Mouse (Mus musculus) neural tube, embryonic 14.5 days (tissue): ENCODE results near the gene Opalin. TPM values are rescaled to one million over a fixed set of nuclear protein-coding genes. Genes with fewer than 3 reads are reported as not detected.

ENCODE experiments used
- ATAC-seq: fragments of 200-750 bp; cut with Nextera tagmentation; 2 replicates; pipeline ENCODE4 v1.8.0; 2017; ENCODE audit warnings: low read depth, mild to moderate bottlenecking, moderate TSS enrichment, moderate library complexity
- H3K27ac ChIP-seq: fragments of 300-500 bp; sonication (generic); 2 replicates; pipeline ENCODE4 v1.5.1; 2014; ENCODE audit warnings: low read depth, mild to moderate bottlenecking, control low read depth, low read length, moderate library complexity, mixed read lengths
- H3K27me3 ChIP-seq: fragments of 300-500 bp; sonication (generic); 2 replicates; pipeline ENCODE4 v1.6.1; 2014; ENCODE audit warnings: low read length; ENCODE audit not compliant: control insufficient read depth, insufficient read depth
- H3K36me3 ChIP-seq: fragments of 300-500 bp; sonication (generic); 2 replicates; pipeline ENCODE4 v1.6.1; 2014; ENCODE audit warnings: low read length, mixed read lengths; ENCODE audit not compliant: control insufficient read depth, insufficient read depth
- H3K4me1 ChIP-seq: fragments of 300-500 bp; sonication (generic); 2 replicates; pipeline ENCODE4 v1.6.1; 2014; ENCODE audit warnings: low read length; ENCODE audit not compliant: control insufficient read depth, insufficient read depth
- H3K4me2 ChIP-seq: fragments of 300-500 bp; sonication (generic); 2 replicates; pipeline ENCODE4 v1.6.1; 2014; ENCODE audit warnings: mild to moderate bottlenecking, low read depth, low read length, control low read depth
- H3K4me3 ChIP-seq: fragments of 300-500 bp; sonication (generic); 2 replicates; pipeline ENCODE4 v1.5.1; 2014; ENCODE audit warnings: low read depth, low read length, control low read depth, mixed read lengths
- H3K9ac ChIP-seq: fragments of 300-500 bp; sonication (generic); replicated peaks from 2 replicates; pipeline ENCODE4 v1.6.1; 2014; ENCODE audit warnings: low read depth, mild to moderate bottlenecking, control low read depth, low read length, mixed read lengths
- H3K9me3 ChIP-seq: fragments of 300-500 bp; sonication (generic); 2 replicates; pipeline ENCODE4 v1.6.1; 2016; ENCODE audit warnings: low read length; ENCODE audit not compliant: control insufficient read depth
- WGBS: fragments of 180-500 bp; shearing (Covaris S2); extraction: QIAGEN DNeasy Blood & Tissue Kit; methylation state at CpG from one replicate; pipeline ENCODE4 v1.1.7; 2014; 5-methylcytosine and 5-hydroxymethylcytosine counted together
- polyA plus RNA-seq: library from polyadenylated mRNA; unstranded; fragments of >200 nt; fragmentation: Nextera tagmentation; extraction: Ambion mirVana; gene quantifications from 2 replicates; pipeline ENCODE4 v1.2.1, GENCODE M21; 2014

The Opalin gene
- polyA plus RNA-seq, 1 experiment from 2014 or later: 0.07 TPM

DNA sequence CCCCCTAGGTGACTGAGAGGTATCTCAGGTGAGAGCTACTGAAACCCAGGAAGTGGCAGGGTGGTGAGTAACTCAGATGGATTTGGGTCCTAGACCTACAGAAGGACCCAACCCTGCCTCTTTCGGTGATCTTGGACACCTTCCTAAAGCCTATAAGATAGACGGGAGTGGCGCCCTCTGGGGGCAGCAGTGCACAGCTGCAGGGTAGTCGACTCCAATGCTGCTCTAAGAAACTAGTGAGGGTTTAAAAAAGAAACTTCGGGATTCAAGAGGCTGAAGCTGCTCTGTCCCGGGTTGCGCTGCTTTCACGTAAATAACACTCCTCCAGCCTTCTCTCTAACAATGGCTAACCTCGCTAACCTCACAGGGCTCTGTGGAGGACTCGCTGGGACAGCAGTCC lies 23.4 kb downstream of the Opalin start:
- H3K9ac ChIP-seq: no peak overlapping the region
- H3K4me3 ChIP-seq: no peak overlapping the region
- H3K27ac ChIP-seq: no peak overlapping the region
- H3K4me2 ChIP-seq: no peak overlapping the region
- WGBS: 36% methylated on average over 10 of the region's 10 CpGs
- H3K9me3 ChIP-seq: no peaks in the 10 kb centered on the region
- no peaks in the 10 kb centered on the region for H3K27me3 ChIP-seq
- ATAC-seq: no peak
- no peaks in the 10 kb centered on the region for H3K4me1 ChIP-seq
- no peaks in the 10 kb centered on the region for H3K36me3 ChIP-seq

DNA sequence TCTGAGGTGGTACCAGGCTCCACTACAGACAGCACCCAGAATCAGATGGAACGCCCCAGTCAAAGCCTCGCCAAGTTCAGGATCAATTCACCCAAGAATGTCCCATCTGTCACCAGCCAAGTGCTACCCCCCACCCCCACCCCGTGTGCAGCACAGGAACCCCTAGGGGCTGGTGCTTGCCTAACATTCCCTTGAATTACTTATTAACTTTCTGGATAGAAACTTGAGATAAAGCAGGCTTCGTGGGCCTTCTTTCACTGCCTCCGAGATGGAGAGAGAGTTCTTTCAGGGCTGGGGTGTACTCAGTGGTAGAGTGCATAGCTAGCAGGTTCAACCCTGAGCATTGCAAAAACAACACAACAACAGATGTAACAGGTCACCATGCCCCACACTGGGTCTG lies 24.7 kb downstream of the Opalin start:
- no peak for ATAC-seq
- H3K4me2 ChIP-seq: no peak overlapping the region
- 68% methylated on average over 5 of the region's 5 CpGs for WGBS

DNA sequence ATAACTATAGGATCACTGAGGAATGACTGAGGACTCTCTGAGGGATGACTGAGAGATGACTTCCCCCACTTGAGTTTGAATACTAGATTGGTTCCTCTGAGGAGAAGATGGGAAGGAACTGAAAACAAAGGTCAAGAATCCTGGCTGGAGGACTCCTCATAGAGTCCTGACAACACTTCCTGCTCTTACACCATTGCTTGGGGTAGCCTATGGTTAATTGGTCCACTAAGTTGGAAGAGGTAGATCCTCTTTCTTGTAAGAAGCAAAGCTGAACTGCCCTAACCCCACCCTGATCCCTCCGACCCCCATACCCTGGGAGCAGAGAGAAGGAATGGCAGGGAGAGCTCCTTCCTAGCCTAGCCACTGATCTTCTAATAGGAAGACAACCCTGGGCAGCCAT lies 25.2 kb downstream of the Opalin start:
- H3K27me3 ChIP-seq: no peaks in the 10 kb centered on the region
- no peaks in the 10 kb centered on the region for H3K36me3 ChIP-seq
- no peak overlapping the region for H3K9ac ChIP-seq
- no peak overlapping the region for H3K4me3 ChIP-seq
- H3K27ac ChIP-seq: no peak overlapping the region
- no peaks in the 10 kb centered on the region for H3K4me1 ChIP-seq
- no peaks in the 10 kb centered on the region for H3K9me3 ChIP-seq
- WGBS: 95% methylated on average over 1 of the region's 1 CpGs
- no peak for ATAC-seq
- H3K4me2 ChIP-seq: no peak overlapping the region

More for the DNA sequence above, 24.7 kb downstream of the Opalin start:
- Histone ChIP-seq H3K9ac (no peak overlapping the region), H3K27me3 (no peaks in the 10 kb centered on the region), H3K4me3 (no peak overlapping the region), H3K9me3 (no peaks in the 10 kb centered on the region), H3K27ac (no peak overlapping the region), H3K4me1 (no peaks in the 10 kb centered on the region), H3K36me3 (no peaks in the 10 kb centered on the region)

DNA sequence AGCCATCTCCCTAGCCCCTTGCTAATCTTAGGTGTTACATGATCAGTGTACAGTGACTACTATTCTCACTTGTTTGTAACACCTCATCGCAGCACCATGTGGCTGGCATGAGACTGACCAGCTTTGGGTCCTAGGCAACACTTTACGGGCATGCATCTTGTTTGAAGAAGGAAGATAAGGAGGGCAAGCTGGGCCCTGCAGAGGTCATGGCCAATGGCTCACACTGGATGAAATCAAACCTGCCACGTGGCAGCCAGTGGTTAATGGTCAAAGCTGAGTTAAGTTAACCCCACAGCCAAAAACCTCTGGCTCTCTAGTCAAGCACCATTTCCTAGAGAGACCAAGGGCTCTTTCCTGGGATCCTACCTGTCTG lies 28.7 kb downstream of the Opalin start:
- no peak overlapping the region for H3K4me3 ChIP-seq
- no peak for ATAC-seq

DNA sequence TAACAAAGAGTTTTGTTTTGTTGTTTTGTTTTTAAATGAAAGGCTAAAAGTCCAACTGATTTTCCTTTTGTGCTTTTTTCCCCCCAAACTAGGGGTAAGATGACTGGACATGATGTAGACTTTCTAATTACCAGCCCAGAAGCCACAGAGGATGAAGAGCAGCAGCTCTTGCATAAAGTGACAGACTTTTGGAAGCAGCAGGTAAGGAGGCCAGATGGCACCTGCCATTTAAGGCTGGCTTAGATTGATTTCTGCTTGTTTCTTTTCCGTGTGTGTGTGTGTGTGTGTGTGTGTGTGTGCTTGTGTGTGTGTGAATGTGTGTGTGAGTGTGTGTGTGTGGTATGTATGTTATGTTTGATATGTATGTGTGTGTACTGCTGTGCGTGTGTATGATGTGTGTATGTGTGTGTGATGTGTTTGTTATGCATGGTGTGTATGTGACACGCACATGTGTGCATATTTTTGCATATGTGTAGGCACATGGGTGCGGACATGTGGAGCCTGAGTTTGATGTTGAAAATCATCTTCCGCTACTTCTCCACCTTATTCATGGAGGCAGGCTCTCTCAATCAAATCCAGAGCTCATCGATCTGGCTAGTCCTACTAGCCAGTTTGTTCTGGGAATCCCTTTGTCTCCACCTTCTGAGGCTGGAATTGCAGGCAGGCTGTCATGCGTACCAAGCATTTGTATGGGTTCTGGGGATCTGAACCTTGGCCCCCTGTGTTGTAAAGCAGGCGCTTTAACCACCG lies 29.3 kb downstream of the Opalin start:
- Histone ChIP-seq H3K4me1 (no peaks in the 10 kb centered on the region), H3K27ac (no peak overlapping the region), H3K4me3 (no peak overlapping the region), H3K9ac (no peak overlapping the region), H3K4me2 (no peak overlapping the region), H3K9me3 (no peaks in the 10 kb centered on the region), H3K36me3 (no peaks in the 10 kb centered on the region), H3K27me3 (no peaks in the 10 kb centered on the region)
- no peak for ATAC-seq
- 88% methylated on average over 9 of the region's 9 CpGs for WGBS

More for the DNA sequence above, 28.7 kb downstream of the Opalin start:
- no peak overlapping the region for H3K9ac ChIP-seq
- no peak overlapping the region for H3K27ac ChIP-seq
- H3K9me3 ChIP-seq: no peaks in the 10 kb centered on the region
- no peak overlapping the region for H3K4me2 ChIP-seq
- no peaks in the 10 kb centered on the region for H3K27me3 ChIP-seq
- H3K36me3 ChIP-seq: no peaks in the 10 kb centered on the region
- H3K4me1 ChIP-seq: no peaks in the 10 kb centered on the region
- 88% methylated on average over 3 of the region's 3 CpGs for WGBS

DNA sequence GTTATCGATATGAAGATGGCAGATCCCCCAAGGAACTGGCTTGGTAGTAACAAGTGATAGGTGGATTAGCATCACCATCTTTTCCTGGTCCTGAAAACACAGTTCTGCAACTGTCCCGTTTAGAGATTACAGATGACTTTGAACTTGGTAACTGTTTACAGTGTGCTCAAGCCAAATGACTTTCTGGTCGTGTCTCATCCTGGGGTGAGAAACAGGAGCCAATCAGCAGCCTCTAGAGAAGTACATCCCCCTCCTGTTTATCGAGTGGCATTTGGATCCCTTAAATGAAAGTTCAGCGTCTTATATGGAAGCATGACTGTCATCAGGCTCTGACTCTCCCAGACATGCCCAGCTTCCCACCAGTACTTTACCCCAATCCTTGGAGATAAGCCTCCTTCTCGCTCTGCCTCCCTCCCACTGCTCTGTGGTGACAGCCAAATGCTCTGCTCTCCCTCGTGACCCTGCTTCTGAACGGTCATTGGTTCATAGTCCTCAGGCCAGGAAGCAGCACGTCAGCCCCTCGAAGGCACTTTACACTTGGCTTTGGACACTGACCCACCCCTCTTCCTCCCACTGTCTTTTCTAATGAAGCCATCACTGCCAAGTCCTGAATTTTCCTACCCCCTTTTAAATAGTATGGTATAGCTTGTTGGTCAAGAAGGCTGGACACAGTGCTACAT lies 31.7 kb downstream of the Opalin start:
- ATAC-seq: no peak
- no peaks in the 10 kb centered on the region for H3K9me3 ChIP-seq
- no peak overlapping the region for H3K27ac ChIP-seq
- no peak overlapping the region for H3K4me2 ChIP-seq
- no peaks in the 10 kb centered on the region for H3K4me1 ChIP-seq
- H3K9ac ChIP-seq: no peak overlapping the region
- H3K27me3 ChIP-seq: no peaks in the 10 kb centered on the region
- H3K36me3 ChIP-seq: no peaks in the 10 kb centered on the region
- 61% methylated on average over 10 of the region's 10 CpGs for WGBS
- H3K4me3 ChIP-seq: no peak overlapping the region

DNA sequence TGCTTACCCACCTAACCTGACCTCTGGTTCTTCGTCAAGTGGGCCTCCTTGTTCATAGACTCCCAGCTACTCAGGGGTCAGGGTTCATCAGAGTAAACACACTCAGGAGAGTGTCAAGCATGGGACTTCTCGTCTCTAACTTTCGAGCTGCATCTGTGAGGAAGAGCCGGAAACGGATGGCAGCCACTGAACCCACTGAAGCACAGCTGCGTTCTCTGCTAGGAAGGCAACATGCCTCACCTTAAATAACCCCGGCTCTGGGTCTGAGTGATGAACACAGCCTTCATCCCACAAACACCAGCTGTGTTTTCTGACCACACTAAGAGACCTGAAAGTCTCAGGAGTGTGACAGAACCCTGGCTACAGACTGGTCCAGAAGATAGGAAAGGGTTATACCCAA lies 37.8 kb downstream of the Opalin start:
- H3K9me3 ChIP-seq: no peaks in the 10 kb centered on the region
- H3K4me2 ChIP-seq: no peak overlapping the region
- H3K27me3 ChIP-seq: no peaks in the 10 kb centered on the region
- H3K9ac ChIP-seq: no peak overlapping the region
- H3K4me1 ChIP-seq: no peaks in the 10 kb centered on the region
- H3K27ac ChIP-seq: no peak overlapping the region
- no peak overlapping the region for H3K4me3 ChIP-seq
- H3K36me3 ChIP-seq: no peaks in the 10 kb centered on the region
- WGBS: 88% methylated on average over 7 of the region's 7 CpGs
- ATAC-seq: no peak

DNA sequence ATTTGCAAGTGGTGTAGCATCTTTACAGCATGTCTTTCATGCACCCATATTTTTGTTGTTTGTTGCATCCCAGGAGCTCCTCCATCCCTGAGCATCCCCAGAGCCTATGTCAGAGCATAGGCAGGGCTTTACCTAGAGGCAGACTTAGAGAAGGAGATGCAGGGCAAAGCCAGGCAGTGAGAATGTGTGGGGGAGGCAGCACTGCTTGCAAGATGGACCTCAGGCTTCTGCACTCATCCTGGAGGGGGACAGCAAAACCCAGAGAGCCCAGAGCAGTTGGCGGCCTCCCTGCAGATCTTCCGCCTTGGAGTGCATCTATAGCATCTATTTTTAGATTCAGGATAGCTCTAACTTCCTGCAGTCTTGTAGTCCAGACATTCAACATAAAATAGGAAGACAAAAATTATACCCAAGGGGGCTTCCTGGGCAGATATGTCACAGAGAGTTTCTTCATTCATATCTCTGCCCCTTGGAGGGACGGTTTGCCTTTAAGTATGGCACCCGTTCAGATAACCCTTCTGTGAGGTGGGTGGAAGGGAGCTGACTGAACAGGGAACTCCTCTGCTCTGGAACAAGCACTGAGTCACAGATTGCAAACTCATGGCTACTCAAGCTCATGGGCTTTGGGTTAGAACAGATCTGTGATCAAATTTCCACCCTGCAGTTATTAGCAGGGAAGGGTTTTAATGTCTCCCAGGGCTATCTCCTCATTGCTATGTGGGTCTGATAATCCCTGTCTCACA lies 40.9 kb downstream of the Opalin start:
- H3K27ac ChIP-seq: no peak overlapping the region
- H3K9ac ChIP-seq: no peak overlapping the region
- ATAC-seq: no peak
- no peaks in the 10 kb centered on the region for H3K4me1 ChIP-seq
- no peaks in the 10 kb centered on the region for H3K27me3 ChIP-seq
- H3K4me2 ChIP-seq: no peak overlapping the region
- H3K36me3 ChIP-seq: no peaks in the 10 kb centered on the region
- no peaks in the 10 kb centered on the region for H3K9me3 ChIP-seq
- 80% methylated on average over 4 of the region's 4 CpGs for WGBS
- H3K4me3 ChIP-seq: no peak overlapping the region

DNA sequence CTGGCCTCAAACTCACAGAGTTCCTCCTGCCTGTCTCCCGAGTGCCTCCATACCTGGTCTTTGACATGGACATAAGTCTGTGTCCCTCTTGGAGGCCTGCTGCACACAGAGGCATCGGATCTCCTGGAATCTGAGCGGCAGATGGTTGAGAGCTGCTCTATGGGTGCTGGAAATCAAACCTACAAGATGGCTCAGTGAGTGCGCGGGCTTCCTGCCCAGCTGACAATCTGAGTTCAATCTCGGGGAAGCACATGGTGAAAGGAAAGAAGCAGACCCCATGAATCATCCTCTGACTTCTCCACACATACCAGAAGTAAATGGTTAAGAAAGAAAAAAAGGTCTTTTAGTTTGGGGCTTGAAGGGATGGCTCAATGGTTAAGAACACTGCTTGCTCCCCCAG lies 45.0 kb downstream of the Opalin start:
- Histone ChIP-seq H3K4me3 (no peak overlapping the region), H3K4me2 (no peak overlapping the region), H3K4me1 (no peaks in the 10 kb centered on the region), H3K27me3 (no peaks in the 10 kb centered on the region), H3K27ac (no peak overlapping the region), H3K9me3 (no peaks in the 10 kb centered on the region), H3K36me3 (no peaks in the 10 kb centered on the region), H3K9ac (no peak overlapping the region)
- 84% methylated on average over 6 of the region's 6 CpGs for WGBS
- no peak for ATAC-seq
